Mouse (Mus musculus): ENCODE results near the gene Psd. TPM values are rescaled to one million over a fixed set of nuclear protein-coding genes. Genes with fewer than 3 reads are reported as not detected.

Psd gene
- polyA plus RNA-seq, 1 experiment from 2014 or later = 8.8 TPM

GRCm38 (mm10) chr19:46320076-46320785, 6.7 kb downstream of the Psd start:
- WGBS (ENCODE audit: insufficient replicate concordance) = 69% methylated on average over 8 of the region's 8 CpGs
- no peak for ATAC-seq (replicated peaks; ENCODE audit: insufficient number of reproducible peaks, low FRiP score, low TSS enrichment)

DNA sequence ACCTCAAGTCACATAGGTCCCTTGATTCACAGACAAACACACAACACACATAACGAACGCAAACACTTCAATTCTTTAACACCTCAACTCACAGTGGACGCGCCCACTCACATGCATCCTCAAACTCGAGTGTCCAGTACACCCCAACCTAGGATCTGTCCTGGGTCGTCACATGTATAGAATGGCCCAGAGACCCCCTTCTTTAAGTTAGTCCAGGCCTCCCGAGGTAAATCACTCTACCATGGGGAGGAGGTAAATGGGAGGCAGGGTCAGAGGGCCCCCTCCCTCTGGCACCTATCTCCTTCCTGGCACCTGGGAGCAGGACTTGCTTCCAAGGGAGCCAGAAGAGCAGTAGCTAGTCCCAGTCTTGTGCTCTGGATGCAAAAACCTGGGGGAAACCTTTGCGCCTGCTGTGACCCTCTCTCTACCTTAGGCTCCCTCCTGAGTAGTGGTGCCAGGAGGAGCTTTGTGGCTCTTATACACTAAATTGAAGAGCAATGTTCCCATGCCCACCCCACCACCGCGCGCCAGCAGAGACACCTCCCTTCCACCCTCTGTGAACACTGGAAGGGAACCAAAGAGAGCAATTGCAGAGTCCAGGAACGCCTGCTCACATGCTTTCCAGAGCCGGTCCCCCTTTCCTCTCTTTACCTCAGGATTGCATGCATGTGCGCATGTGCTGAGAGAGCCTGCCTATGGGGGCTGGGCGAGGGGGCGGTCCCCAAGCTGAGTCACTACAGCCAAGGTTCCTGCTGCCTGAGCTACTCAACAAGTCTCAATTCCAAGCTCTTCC, 8.2 kb downstream of the Psd start:
- H3K9me3 ChIP-seq (replicated peaks; ENCODE audit: control insufficient read depth, low read length) = no peaks in the 10 kb centered on the region
- peaks cover 23% of the 10 kb centered on the region for H3K4me1 ChIP-seq (ENCODE audit: control insufficient read depth, insufficient read depth, low read length)
- no peak overlapping the region for H3K9ac ChIP-seq (ENCODE audit: low read depth, low read length)
- H3K27me3 ChIP-seq (ENCODE audit: control insufficient read depth, insufficient read depth, low read length) = peaks cover 97% of the 10 kb centered on the region
- H3K4me3 ChIP-seq (ENCODE audit: low read depth, low read length) = peak overlapping the region; percentile 48; the same call in 1 of the 2 replicates
- H3K36me3 ChIP-seq (ENCODE audit: control insufficient read depth, insufficient read depth, low read length) = no peaks in the 10 kb centered on the region
- peak overlapping the region; percentile 64 for H3K4me2 ChIP-seq
- no peak for ATAC-seq (replicated peaks; ENCODE audit: insufficient number of reproducible peaks, low FRiP score, low TSS enrichment)
- H3K27ac ChIP-seq (ENCODE audit: low read depth, low read length) = no peak overlapping the region
- 10% methylated on average over 16 of the region's 16 CpGs for WGBS (ENCODE audit: insufficient replicate concordance)

More at GRCm38 (mm10) chr19:46320076-46320785, 6.7 kb downstream of the Psd start:
- Histone ChIP-seq H3K36me3 (ENCODE audit: control insufficient read depth, insufficient read depth, low read length) (no peaks in the 10 kb centered on the region), H3K9ac (ENCODE audit: low read depth, low read length) (no peak overlapping the region), H3K4me3 (ENCODE audit: low read depth, low read length) (no peak overlapping the region), H3K4me2 (no peak overlapping the region), H3K27me3 (ENCODE audit: control insufficient read depth, insufficient read depth, low read length) (peaks cover 97% of the 10 kb centered on the region), H3K27ac (ENCODE audit: low read depth, low read length) (no peak overlapping the region), H3K4me1 (ENCODE audit: control insufficient read depth, insufficient read depth, low read length) (peaks cover 12% of the 10 kb centered on the region), H3K9me3 (replicated peaks; ENCODE audit: control insufficient read depth, low read length) (no peaks in the 10 kb centered on the region)

DNA sequence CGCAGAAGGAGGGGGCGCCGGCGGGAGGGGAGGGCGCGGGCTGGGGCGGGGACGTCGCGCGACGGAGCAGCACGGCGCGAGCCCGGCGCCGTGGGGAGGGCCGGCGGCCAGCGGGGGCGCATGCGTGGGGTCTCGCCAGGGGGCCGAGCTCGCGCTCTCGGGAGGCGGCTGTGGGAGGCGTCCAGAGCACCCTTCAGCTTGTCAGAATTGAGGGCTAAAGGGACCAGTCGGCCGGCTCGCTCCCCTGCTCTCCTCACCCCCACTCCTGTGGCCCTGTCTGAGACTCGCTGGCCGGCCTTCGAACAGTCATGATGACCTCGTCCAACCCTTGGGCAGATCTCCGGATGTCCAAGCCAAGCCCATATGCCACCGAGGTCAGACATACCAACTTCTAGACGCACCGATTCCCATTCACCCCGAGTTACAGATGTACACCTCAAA, 8.9 kb downstream of the Psd start:
- no peak for ATAC-seq (replicated peaks; ENCODE audit: insufficient number of reproducible peaks, low FRiP score, low TSS enrichment)
- Histone ChIP-seq H3K9ac (ENCODE audit: low read depth, low read length) (no peak overlapping the region; the same call in 1 of the 2 replicates), H3K9me3 (replicated peaks; ENCODE audit: control insufficient read depth, low read length) (no peaks in the 10 kb centered on the region), H3K27ac (ENCODE audit: low read depth, low read length) (no peak overlapping the region), H3K27me3 (ENCODE audit: control insufficient read depth, insufficient read depth, low read length) (peaks cover 97% of the 10 kb centered on the region), H3K36me3 (ENCODE audit: control insufficient read depth, insufficient read depth, low read length) (peaks cover under 1% of the 10 kb centered on the region; the same call in 1 of the 2 replicates), H3K4me3 (ENCODE audit: low read depth, low read length) (peak overlapping the region; percentile 48), H3K4me1 (ENCODE audit: control insufficient read depth, insufficient read depth, low read length) (peaks cover 29% of the 10 kb centered on the region), H3K4me2 (peak overlapping the region; percentile 64)
- WGBS (ENCODE audit: insufficient replicate concordance) = 3% methylated on average over 34 of the region's 42 CpGs

DNA sequence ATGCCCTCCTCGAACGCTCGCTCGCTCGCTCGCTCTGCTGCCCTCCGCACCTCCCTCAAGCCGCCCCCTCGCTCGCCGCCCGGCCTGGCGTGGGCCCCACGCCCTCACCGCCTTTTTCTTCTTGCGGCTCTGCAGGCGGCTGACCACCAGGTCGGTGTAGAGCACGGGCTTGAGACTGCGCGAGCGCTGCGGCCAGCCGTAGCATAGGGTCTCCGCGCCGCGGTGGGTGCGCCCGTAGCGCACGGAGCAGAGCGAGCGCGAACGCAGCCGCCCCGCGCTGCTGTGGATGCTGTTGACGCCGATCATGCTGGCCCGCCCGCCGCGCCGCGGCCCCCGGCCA, 9.4 kb downstream of the Psd start:
- Histone ChIP-seq H3K9me3 (replicated peaks; ENCODE audit: control insufficient read depth, low read length) (no peaks in the 10 kb centered on the region), H3K27ac (ENCODE audit: low read depth, low read length) (no peak overlapping the region), H3K36me3 (ENCODE audit: control insufficient read depth, insufficient read depth, low read length) (peaks cover 2% of the 10 kb centered on the region; the same call in 1 of the 2 replicates), H3K4me2 (peak overlapping the region; percentile 64), H3K4me1 (ENCODE audit: control insufficient read depth, insufficient read depth, low read length) (peaks cover 29% of the 10 kb centered on the region), H3K27me3 (ENCODE audit: control insufficient read depth, insufficient read depth, low read length) (peaks cover 97% of the 10 kb centered on the region), H3K9ac (ENCODE audit: low read depth, low read length) (peak overlapping the region; percentile 48; the same call in 1 of the 2 replicates), H3K4me3 (ENCODE audit: low read depth, low read length) (peak overlapping the region; percentile 48)
- no peak for ATAC-seq (replicated peaks; ENCODE audit: insufficient number of reproducible peaks, low FRiP score, low TSS enrichment)
- 1% methylated on average over 34 of the region's 48 CpGs for whole genome bisulfite sequencing (ENCODE audit: insufficient replicate concordance)

- WGBS (ENCODE audit: insufficient replicate concordance) = 34% methylated on average over 15 of the region's 15 CpGs
- peak overlapping the region; percentile 64 for H3K4me2 ChIP-seq
- no peak for ATAC-seq (replicated peaks; ENCODE audit: insufficient number of reproducible peaks, low FRiP score, low TSS enrichment)
- H3K36me3 ChIP-seq (ENCODE audit: control insufficient read depth, insufficient read depth, low read length) = peaks cover 2% of the 10 kb centered on the region; the same call in 1 of the 2 replicates
- H3K9me3 ChIP-seq (replicated peaks; ENCODE audit: control insufficient read depth, low read length) = no peaks in the 10 kb centered on the region
- peak overlapping the region; percentile 48 for H3K4me3 ChIP-seq (ENCODE audit: low read depth, low read length)
- peak overlapping the region; percentile 48; the same call in 1 of the 2 replicates for H3K9ac ChIP-seq (ENCODE audit: low read depth, low read length)
- H3K27me3 ChIP-seq (ENCODE audit: control insufficient read depth, insufficient read depth, low read length) = peaks cover 94% of the 10 kb centered on the region
- peaks cover 29% of the 10 kb centered on the region for H3K4me1 ChIP-seq (ENCODE audit: control insufficient read depth, insufficient read depth, low read length)
- 0 out of 2 replicates have a peak overlapping the region, but pooled peaks have one; percentile 58 for H3K27ac ChIP-seq (ENCODE audit: low read depth, low read length)
Measured at GRCm38 (mm10) chr19:46316846-46317545, 10.0 kb downstream of the Psd start.

DNA sequence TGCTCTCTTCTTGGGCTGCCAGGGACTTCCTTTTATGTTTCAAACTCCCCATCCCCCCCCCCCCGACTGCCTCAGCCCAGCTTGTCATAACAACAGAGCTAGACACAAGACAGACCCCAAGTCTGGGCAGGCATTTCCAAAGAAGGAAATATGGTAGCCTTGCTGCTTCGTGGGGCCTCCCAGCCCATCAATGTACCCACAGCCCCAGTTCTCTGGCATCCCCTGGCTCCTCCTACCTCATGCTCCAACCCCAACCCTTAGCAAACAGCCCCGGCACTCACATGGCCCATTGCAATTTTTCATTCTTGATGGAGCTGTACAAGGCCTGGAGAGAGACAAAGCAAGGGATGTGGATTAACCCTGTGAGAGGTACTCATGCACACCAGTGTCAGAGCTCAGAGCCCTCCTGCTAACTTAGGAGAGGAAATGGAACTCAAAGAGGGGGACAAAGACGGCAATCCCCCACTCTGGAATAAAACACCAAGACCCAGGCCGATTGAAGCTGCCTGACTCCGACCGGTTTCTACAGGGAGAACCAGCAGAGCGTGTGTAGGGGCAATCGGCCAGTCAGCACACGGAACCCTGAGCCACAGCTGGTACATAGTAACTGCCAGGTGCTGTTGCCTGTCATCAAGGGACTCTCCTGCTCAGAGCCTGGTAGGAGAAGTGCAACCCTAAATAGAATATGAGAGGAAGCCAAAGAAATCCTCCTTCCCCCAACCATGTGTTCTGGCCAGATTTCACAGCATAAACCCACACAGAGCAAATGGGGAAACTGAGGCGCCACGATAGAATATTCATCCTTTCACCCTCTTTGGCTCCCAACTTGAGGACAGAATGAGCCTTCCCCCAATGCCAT, 11.0 kb downstream of the Psd start:
- peaks cover 29% of the 10 kb centered on the region for H3K4me1 ChIP-seq (ENCODE audit: control insufficient read depth, insufficient read depth, low read length)
- H3K9me3 ChIP-seq (replicated peaks; ENCODE audit: control insufficient read depth, low read length) = no peaks in the 10 kb centered on the region
- no peak for ATAC-seq (replicated peaks; ENCODE audit: insufficient number of reproducible peaks, low FRiP score, low TSS enrichment)
- peak overlapping the region; percentile 58 for H3K27ac ChIP-seq (ENCODE audit: low read depth, low read length)
- H3K4me3 ChIP-seq (ENCODE audit: low read depth, low read length) = peak overlapping the region; percentile 48
- H3K4me2 ChIP-seq = peak overlapping the region; percentile 64
- peaks cover 87% of the 10 kb centered on the region for H3K27me3 ChIP-seq (ENCODE audit: control insufficient read depth, insufficient read depth, low read length)
- 43% methylated on average over 12 of the region's 12 CpGs for WGBS (ENCODE audit: insufficient replicate concordance)
- H3K36me3 ChIP-seq (ENCODE audit: control insufficient read depth, insufficient read depth, low read length) = peaks cover 2% of the 10 kb centered on the region; the same call in 1 of the 2 replicates
- H3K9ac ChIP-seq (ENCODE audit: low read depth, low read length) = 0 out of 2 replicates have a peak overlapping the region, but pooled peaks have one; percentile 16

DNA sequence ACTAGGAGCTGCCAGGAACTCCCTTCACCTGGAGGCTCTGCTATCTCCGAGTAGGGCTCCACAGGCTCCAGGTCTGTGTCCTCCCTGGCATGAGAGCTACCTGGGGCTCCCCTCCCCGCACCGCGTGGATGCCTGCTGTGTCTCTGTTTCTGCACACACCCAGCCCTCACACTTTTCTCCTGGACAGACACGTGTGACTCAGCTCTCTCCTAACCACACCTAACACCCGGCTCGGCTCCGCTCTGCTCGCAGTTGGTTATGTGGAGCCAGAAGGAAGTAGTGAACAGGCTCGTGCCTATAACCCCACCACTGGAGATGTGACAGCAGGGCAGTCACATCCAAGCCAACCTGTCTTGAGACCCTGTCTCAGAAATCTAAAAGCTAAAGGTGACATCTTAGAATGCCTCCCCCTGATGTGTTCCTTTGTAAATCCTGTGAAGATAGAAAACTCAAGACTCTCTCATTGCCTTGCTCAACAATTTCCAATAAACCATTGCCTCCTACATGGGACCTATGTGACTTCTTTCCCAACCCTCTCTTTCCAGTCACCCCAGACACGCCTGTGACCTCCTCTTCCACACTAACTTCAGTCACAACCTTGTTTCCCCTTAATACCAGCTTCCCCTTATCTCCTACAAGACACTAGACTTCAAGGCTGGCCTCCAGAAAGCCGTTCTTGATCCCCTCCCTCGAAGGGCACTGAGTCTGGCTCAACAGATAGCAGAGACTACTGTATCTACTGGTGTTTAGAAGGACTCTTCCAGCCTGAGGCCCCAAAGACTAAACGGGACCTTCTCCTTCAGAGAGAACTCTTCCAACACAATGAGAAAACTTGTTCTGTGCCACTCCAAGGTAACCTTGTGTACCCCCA, 11.8 kb downstream of the Psd start:
- Histone ChIP-seq H3K4me1 (ENCODE audit: control insufficient read depth, insufficient read depth, low read length) (peaks cover 29% of the 10 kb centered on the region), H3K4me3 (ENCODE audit: low read depth, low read length) (no peak overlapping the region), H3K27ac (ENCODE audit: low read depth, low read length) (0 out of 2 replicates have a peak overlapping the region, but pooled peaks have one; percentile 54), H3K4me2 (peak overlapping the region; percentile 64), H3K9ac (ENCODE audit: low read depth, low read length) (no peak overlapping the region), H3K27me3 (ENCODE audit: control insufficient read depth, insufficient read depth, low read length) (peaks cover 83% of the 10 kb centered on the region), H3K36me3 (ENCODE audit: control insufficient read depth, insufficient read depth, low read length) (peaks cover 5% of the 10 kb centered on the region; the same call in 1 of the 2 replicates), H3K9me3 (replicated peaks; ENCODE audit: control insufficient read depth, low read length) (no peaks in the 10 kb centered on the region)
- WGBS (ENCODE audit: insufficient replicate concordance) = 28% methylated on average over 14 of the region's 14 CpGs
- no peak for ATAC-seq (replicated peaks; ENCODE audit: insufficient number of reproducible peaks, low FRiP score, low TSS enrichment)
